Mouse (Mus musculus): ENCODE measurements around the gene Polr2e. TPM values are rescaled to one million over a fixed set of nuclear protein-coding genes. Genes with fewer than 3 reads are reported as not detected.
A peak's percentile ranks its signal among the peaks of the same experiment; 100 is the strongest.

Gene Polr2e
- polyA plus RNA-seq, 1 experiment from 2014 or later: 132 TPM

- no peak overlapping the region for H3K4me3 ChIP-seq
- no peaks in the 10 kb centered on the region for H3K9me3 ChIP-seq
- no peaks in the 10 kb centered on the region for H3K4me1 ChIP-seq
- peaks cover 22% of the 10 kb centered on the region; the same call in 1 of the 2 replicates for H3K27me3 ChIP-seq (replicated peaks)
- no peak overlapping the region for H3K9ac ChIP-seq
- no peaks in the 10 kb centered on the region; the same call in 1 of the 2 replicates for H3K36me3 ChIP-seq (replicated peaks)
- no peak overlapping the region for H3K27ac ChIP-seq
- WGBS: 68% methylated on average over 9 of the region's 9 CpGs
- no peak overlapping the region for H3K4me2 ChIP-seq
- ATAC-seq (replicated peaks): no peak
Observed at GRCm38 (mm10) chr10:80003374-80004232, 36.0 kb downstream of the Polr2e start.

GRCm38 (mm10) chr10:80002829-80003228 lies 36.8 kb downstream of the Polr2e start:
- Histone ChIP-seq H3K36me3 (replicated peaks) (no peaks in the 10 kb centered on the region), H3K4me1 (peaks cover 6% of the 10 kb centered on the region), H3K4me2 (no peak overlapping the region), H3K9ac (no peak overlapping the region), H3K27me3 (replicated peaks) (peaks cover 22% of the 10 kb centered on the region; the same call in 1 of the 2 replicates), H3K9me3 (no peaks in the 10 kb centered on the region), H3K27ac (no peak overlapping the region), H3K4me3 (no peak overlapping the region)
- 26% methylated on average over 21 of the region's 21 CpGs for WGBS
- ATAC-seq (replicated peaks): no peak

- Histone ChIP-seq H3K36me3 (replicated peaks) (no peaks in the 10 kb centered on the region), H3K27ac (no peak overlapping the region), H3K27me3 (replicated peaks) (peaks cover 22% of the 10 kb centered on the region; the same call in 1 of the 2 replicates), H3K4me2 (no peak overlapping the region), H3K9ac (no peak overlapping the region), H3K4me1 (peaks cover 14% of the 10 kb centered on the region), H3K9me3 (no peaks in the 10 kb centered on the region), H3K4me3 (no peak overlapping the region)
- WGBS: 81% methylated on average over 9 of the region's 9 CpGs
- ATAC-seq (replicated peaks): no peak
Observed at GRCm38 (mm10) chr10:80001945-80002344, 37.6 kb downstream of the Polr2e start.

GRCm38 (mm10) chr10:79997819-79998218 lies 41.8 kb downstream of the Polr2e start:
- WGBS: 3% methylated on average over 15 of the region's 15 CpGs
- ATAC-seq (replicated peaks): peak; percentile 38
- peak overlapping the region; percentile 87 for H3K4me2 ChIP-seq

GRCm38 (mm10) chr10:79997034-79997760 lies 42.4 kb downstream of the Polr2e start:
- peak overlapping the region; percentile 54 for H3K4me3 ChIP-seq
- H3K4me1 ChIP-seq: peaks cover 25% of the 10 kb centered on the region
- peak overlapping the region; percentile 66 for H3K27ac ChIP-seq
- H3K27me3 ChIP-seq (replicated peaks): peaks cover 11% of the 10 kb centered on the region; the same call in 1 of the 2 replicates
- no peaks in the 10 kb centered on the region for H3K9me3 ChIP-seq
- WGBS: under 1% methylated on average over 35 of the region's 35 CpGs
- no peaks in the 10 kb centered on the region for H3K36me3 ChIP-seq (replicated peaks)
- peak overlapping the region; percentile 32; the same call in 1 of the 2 replicates for H3K9ac ChIP-seq
- peak overlapping the region; percentile 87 for H3K4me2 ChIP-seq
- ATAC-seq (replicated peaks): peak; percentile 74

More at GRCm38 (mm10) chr10:79997819-79998218, 41.8 kb downstream of the Polr2e start:
- Histone ChIP-seq H3K9me3 (no peaks in the 10 kb centered on the region), H3K27ac (peak overlapping the region; percentile 66; the same call in 1 of the 2 replicates), H3K27me3 (replicated peaks) (peaks cover 12% of the 10 kb centered on the region; the same call in 1 of the 2 replicates), H3K9ac (peak overlapping the region; percentile 32; the same call in 1 of the 2 replicates), H3K36me3 (replicated peaks) (no peaks in the 10 kb centered on the region), H3K4me3 (peak overlapping the region; percentile 54), H3K4me1 (peaks cover 25% of the 10 kb centered on the region)

- peak within 1 kb of the TSS; percentile 54 for H3K4me3 ChIP-seq
- no peaks in the 10 kb centered on the region for H3K36me3 ChIP-seq (replicated peaks)
- H3K27ac ChIP-seq: peak within 1 kb of the TSS; percentile 66
- peak within 1 kb of the TSS; percentile 50 for H3K9ac ChIP-seq
- peaks cover 25% of the 10 kb centered on the region for H3K4me1 ChIP-seq
- peaks cover 4% of the 10 kb centered on the region; the same call in 1 of the 2 replicates for H3K27me3 ChIP-seq (replicated peaks)
- under 1% methylated on average over 34 of the region's 34 CpGs for WGBS
- peak within 1 kb of the TSS; percentile 87 for H3K4me2 ChIP-seq
- peak; percentile 85 for ATAC-seq (replicated peaks)
- no peaks in the 10 kb centered on the region for H3K9me3 ChIP-seq
Observed at GRCm38 (mm10) chr10:79996272-79997033, 43.1 kb downstream of the Polr2e start, which contains the start of gene Abca7. TSS of gene Abca7 (plus strand) at chr10:79996494.

GRCm38 (mm10) chr10:79995636-79996035 lies 44.0 kb downstream of the Polr2e start:
- Histone ChIP-seq H3K4me2 (peak overlapping the region; percentile 87; the same call in 1 of the 2 replicates), H3K4me1 (peaks cover 25% of the 10 kb centered on the region)
- WGBS: 92% methylated on average over 1 of the region's 1 CpGs

GRCm38 (mm10) chr10:79994397-79995115 lies 45.0 kb downstream of the Polr2e start:
- Histone ChIP-seq H3K27ac (no peak overlapping the region), H3K9me3 (no peaks in the 10 kb centered on the region), H3K4me2 (no peak overlapping the region), H3K36me3 (replicated peaks) (no peaks in the 10 kb centered on the region), H3K4me3 (no peak overlapping the region), H3K9ac (no peak overlapping the region), H3K27me3 (replicated peaks) (peaks cover 13% of the 10 kb centered on the region), H3K4me1 (peaks cover 25% of the 10 kb centered on the region)
- no peak for ATAC-seq (replicated peaks)
- whole genome bisulfite sequencing: 87% methylated on average over 16 of the region's 16 CpGs

More at GRCm38 (mm10) chr10:79995636-79996035, 44.0 kb downstream of the Polr2e start:
- no peak overlapping the region for H3K27ac ChIP-seq
- H3K9me3 ChIP-seq: no peaks in the 10 kb centered on the region
- H3K4me3 ChIP-seq: peak overlapping the region; percentile 54; the same call in 1 of the 2 replicates
- no peak overlapping the region for H3K9ac ChIP-seq
- peaks cover 7% of the 10 kb centered on the region for H3K27me3 ChIP-seq (replicated peaks)
- H3K36me3 ChIP-seq (replicated peaks): no peaks in the 10 kb centered on the region
- no peak for ATAC-seq (replicated peaks)

- Histone ChIP-seq H3K4me1 (peaks cover 28% of the 10 kb centered on the region), H3K9ac (no peak overlapping the region), H3K27ac (no peak overlapping the region), H3K27me3 (replicated peaks) (peaks cover 42% of the 10 kb centered on the region), H3K36me3 (replicated peaks) (no peaks in the 10 kb centered on the region), H3K9me3 (no peaks in the 10 kb centered on the region), H3K4me2 (no peak overlapping the region), H3K4me3 (no peak overlapping the region)
- no peak for ATAC-seq (replicated peaks)
- 89% methylated on average over 6 of the region's 6 CpGs for WGBS
Observed at GRCm38 (mm10) chr10:79991548-79991947, 48.0 kb downstream of the Polr2e start.

- 53% methylated on average over 12 of the region's 12 CpGs for WGBS
- ATAC-seq (replicated peaks): no peak
- peaks cover 42% of the 10 kb centered on the region for H3K27me3 ChIP-seq (replicated peaks)
Observed at GRCm38 (mm10) chr10:79991099-79991498, 48.5 kb downstream of the Polr2e start.

GRCm38 (mm10) chr10:79989870-79990269 lies 49.7 kb downstream of the Polr2e start:
- peaks cover 42% of the 10 kb centered on the region for H3K27me3 ChIP-seq (replicated peaks)
- peak overlapping the region; percentile 10; the same call in 1 of the 2 replicates for H3K4me3 ChIP-seq
- H3K9ac ChIP-seq: no peak overlapping the region

More at GRCm38 (mm10) chr10:79991099-79991498, 48.5 kb downstream of the Polr2e start:
- H3K4me1 ChIP-seq: peaks cover 30% of the 10 kb centered on the region
- no peak overlapping the region for H3K4me3 ChIP-seq
- no peaks in the 10 kb centered on the region for H3K36me3 ChIP-seq (replicated peaks)
- no peak overlapping the region for H3K27ac ChIP-seq
- no peak overlapping the region for H3K9ac ChIP-seq
- no peaks in the 10 kb centered on the region for H3K9me3 ChIP-seq
- H3K4me2 ChIP-seq: no peak overlapping the region

More at GRCm38 (mm10) chr10:79989870-79990269, 49.7 kb downstream of the Polr2e start:
- ATAC-seq (replicated peaks): no peak
- Histone ChIP-seq H3K36me3 (replicated peaks) (no peaks in the 10 kb centered on the region), H3K4me2 (no peak overlapping the region), H3K4me1 (peaks cover 27% of the 10 kb centered on the region), H3K27ac (no peak overlapping the region), H3K9me3 (no peaks in the 10 kb centered on the region)
- 14% methylated on average over 15 of the region's 15 CpGs for WGBS
